Mouse (Mus musculus) kidney, adult 2 months (tissue): ENCODE data around the gene Cul3.

Experiments used
- CTCF ChIP-seq: fragments of 200-500 bp; conservative IDR thresholded peaks from 2 replicates; pipeline ENCODE4 v1.5.1; 2011; ENCODE audit warnings: low read depth, mild to moderate bottlenecking, control low read depth, low read length, moderate library complexity, mixed read lengths; ENCODE audit not compliant: insufficient read depth, insufficient read length
- POLR2A ChIP-seq: fragments of 200-500 bp; IDR thresholded peaks from one replicate; pipeline ENCODE4 v1.6.1; 2011; ENCODE audit warnings: low read depth, low read length, control low read depth

GRCm38 (mm10) chr1:80250247-80250646 lies 90.0 kb downstream of the Cul3 start:
- TF ChIP-seq CTCF (no peak), POLR2A (no peak)
